Mouse (Mus musculus) embryonic facial prominence, embryonic 12.5 days (tissue): ENCODE measurements around the gene Srgap2. TPM values are rescaled to one million over a fixed set of nuclear protein-coding genes. Genes with fewer than 3 reads are reported as not detected.
"Not testable (repeated sequence)": the region's sequence is repeated elsewhere in the genome, so short reads cannot be mapped to it uniquely, and the experiment has no call there.

Experiments used
- ATAC-seq: fragments of 200-750 bp; cut with Nextera tagmentation; 2 replicates; pipeline ENCODE4 v1.8.0; 2017; ENCODE audit not compliant: insufficient number of reproducible peaks, insufficient read depth, low FRiP score, low TSS enrichment
- H3K27ac ChIP-seq: fragments of 300-500 bp; sonication (generic); 2 replicates; pipeline ENCODE4 v1.5.1; 2016; ENCODE audit warnings: mild to moderate bottlenecking
- H3K27me3 ChIP-seq: fragments of 300-500 bp; sonication (generic); 2 replicates; pipeline ENCODE4 v1.6.1; 2016; ENCODE audit warnings: mild to moderate bottlenecking, moderate library complexity
- H3K36me3 ChIP-seq: fragments of 300-500 bp; sonication (generic); 2 replicates; pipeline ENCODE4 v1.6.1; 2016; ENCODE audit warnings: mild to moderate bottlenecking
- H3K4me1 ChIP-seq: fragments of 300-500 bp; sonication (generic); 2 replicates; pipeline ENCODE4 v1.6.1; 2016
- H3K4me2 ChIP-seq: fragments of 300-500 bp; sonication (generic); replicated peaks from 2 replicates; pipeline ENCODE4 v1.6.1; 2016; ENCODE audit warnings: mild to moderate bottlenecking, moderate library complexity
- H3K4me3 ChIP-seq: fragments of 300-500 bp; sonication (generic); 2 replicates; pipeline ENCODE4 v1.5.1; 2016; ENCODE audit warnings: mild to moderate bottlenecking
- H3K9ac ChIP-seq: fragments of 300-500 bp; sonication (generic); 2 replicates; pipeline ENCODE4 v1.6.1; 2016; ENCODE audit warnings: mild to moderate bottlenecking, moderate library complexity
- H3K9me3 ChIP-seq: fragments of 300-500 bp; sonication (generic); 2 replicates; pipeline ENCODE4 v1.6.1; 2016; ENCODE audit warnings: mild to moderate bottlenecking, moderate library complexity
- WGBS: fragments of 180-500 bp; shearing (Covaris S2); methylation state at CpG from one replicate; pipeline ENCODE4 v1.1.7; 2016; 5-methylcytosine and 5-hydroxymethylcytosine counted together
- polyA plus RNA-seq: library from polyadenylated mRNA; unstranded; fragments of >200 nt; fragmentation: Nextera tagmentation; extraction: Ambion mirVana; gene quantifications from 2 replicates; pipeline ENCODE4 v1.2.1, GENCODE M21; 2016

Gene Srgap2
- polyA plus RNA-seq, 1 experiment from 2014 or later, result 18.3 TPM

- no peaks in the 10 kb centered on the region for H3K4me1 ChIP-seq
- WGBS, result 61% methylated on average over 1 of the region's 1 CpGs
Observed at GRCm38 (mm10) chr1:131346916-131347555, 180.1 kb downstream of the Srgap2 start.

GRCm38 (mm10) chr1:131345422-131346419 lies 181.4 kb downstream of the Srgap2 start:
- WGBS, result 81% methylated on average over 5 of the region's 5 CpGs
- no peak for ATAC-seq
- H3K36me3 ChIP-seq, result peaks cover 35% of the 10 kb centered on the region

More at GRCm38 (mm10) chr1:131346916-131347555, 180.1 kb downstream of the Srgap2 start:
- Histone ChIP-seq H3K27me3 (no peaks in the 10 kb centered on the region), H3K27ac (no peak overlapping the region), H3K36me3 (peaks cover 38% of the 10 kb centered on the region), H3K4me3 (no peak overlapping the region), H3K9me3 (no peaks in the 10 kb centered on the region), H3K9ac (no peak overlapping the region), H3K4me2 (no peak overlapping the region)
- ATAC-seq, result no peak

DNA sequence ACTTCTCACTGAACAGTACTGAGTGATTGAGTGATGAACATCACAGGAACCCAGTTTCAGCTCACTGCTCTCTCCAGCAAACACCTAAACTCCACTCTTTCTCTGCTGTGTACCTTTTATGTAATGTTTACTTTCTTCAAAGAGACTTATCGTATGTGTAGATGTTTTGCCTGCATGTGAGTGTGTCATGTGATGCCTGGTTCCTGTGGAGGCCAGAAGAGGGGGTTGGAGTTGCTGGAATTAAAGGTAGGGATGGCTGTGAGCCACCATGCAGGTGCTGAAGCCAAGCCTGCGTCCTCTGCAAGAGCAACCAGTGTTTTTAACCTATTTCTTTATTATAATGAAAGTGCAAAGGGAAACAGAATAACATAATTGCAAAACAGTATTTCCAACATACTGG lies 182.5 kb downstream of the Srgap2 start:
- no peak for ATAC-seq
- peaks cover 35% of the 10 kb centered on the region for H3K36me3 ChIP-seq
- H3K27me3 ChIP-seq, result no peaks in the 10 kb centered on the region
- no peak overlapping the region for H3K27ac ChIP-seq
- H3K4me1 ChIP-seq, result no peaks in the 10 kb centered on the region
- 76% methylated on average over 2 of the region's 2 CpGs for WGBS
- no peak overlapping the region for H3K9ac ChIP-seq
- H3K4me2 ChIP-seq, result no peak overlapping the region
- no peaks in the 10 kb centered on the region for H3K9me3 ChIP-seq
- H3K4me3 ChIP-seq, result no peak overlapping the region

More at GRCm38 (mm10) chr1:131345422-131346419, 181.4 kb downstream of the Srgap2 start:
- no peak overlapping the region for H3K9ac ChIP-seq
- H3K4me1 ChIP-seq, result no peaks in the 10 kb centered on the region
- no peak overlapping the region for H3K4me3 ChIP-seq
- H3K9me3 ChIP-seq, result no peaks in the 10 kb centered on the region
- H3K4me2 ChIP-seq, result no peak overlapping the region
- no peaks in the 10 kb centered on the region for H3K27me3 ChIP-seq
- no peak overlapping the region for H3K27ac ChIP-seq

DNA sequence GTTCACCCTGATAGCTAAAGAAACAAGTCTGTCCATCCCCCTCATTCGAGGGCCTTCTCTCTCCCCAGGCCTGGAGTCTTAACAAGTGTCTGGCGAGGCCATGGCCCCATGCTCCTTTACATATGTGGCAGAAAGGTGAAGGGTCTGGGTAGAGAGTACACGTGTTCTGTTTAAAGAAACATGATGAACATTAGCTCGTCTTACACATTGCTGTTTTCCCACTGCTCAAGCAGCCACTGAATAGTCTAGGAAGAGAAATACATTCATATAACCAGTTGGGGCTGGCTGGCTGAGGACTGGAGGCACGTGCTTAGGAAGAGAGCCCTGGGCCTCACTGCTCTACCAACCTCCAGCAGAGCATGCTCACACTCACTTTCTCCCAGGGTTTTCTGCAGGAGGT lies 191.1 kb downstream of the Srgap2 start:
- Histone ChIP-seq H3K4me2 (no peak overlapping the region), H3K36me3 (0 out of 2 replicates have a peak, but pooled peaks cover 11% of the 10 kb centered on the region), H3K4me3 (no peak overlapping the region), H3K9me3 (no peaks in the 10 kb centered on the region), H3K4me1 (no peaks in the 10 kb centered on the region; the same call in 1 of the 2 replicates), H3K27me3 (no peaks in the 10 kb centered on the region), H3K9ac (no peak overlapping the region), H3K27ac (peak overlapping the region; percentile 41; the same call in 1 of the 2 replicates)
- 67% methylated on average over 5 of the region's 5 CpGs for WGBS
- peak; percentile 56; the same call in 1 of the 2 replicates for ATAC-seq

- Histone ChIP-seq H3K9me3 (no peaks in the 10 kb centered on the region), H3K36me3 (0 out of 2 replicates have a peak, but pooled peaks cover 11% of the 10 kb centered on the region), H3K4me1 (no peaks in the 10 kb centered on the region; the same call in 1 of the 2 replicates), H3K27me3 (no peaks in the 10 kb centered on the region), H3K4me2 (no peak overlapping the region), H3K9ac (no peak overlapping the region), H3K4me3 (no peak overlapping the region), H3K27ac (peak overlapping the region; percentile 41; the same call in 1 of the 2 replicates)
- ATAC-seq, result 0 out of 2 replicates have a peak, but pooled peaks have one; percentile 60
- 52% methylated on average over 3 of the region's 3 CpGs for WGBS
Observed at GRCm38 (mm10) chr1:131335604-131336003, 191.5 kb downstream of the Srgap2 start.

DNA sequence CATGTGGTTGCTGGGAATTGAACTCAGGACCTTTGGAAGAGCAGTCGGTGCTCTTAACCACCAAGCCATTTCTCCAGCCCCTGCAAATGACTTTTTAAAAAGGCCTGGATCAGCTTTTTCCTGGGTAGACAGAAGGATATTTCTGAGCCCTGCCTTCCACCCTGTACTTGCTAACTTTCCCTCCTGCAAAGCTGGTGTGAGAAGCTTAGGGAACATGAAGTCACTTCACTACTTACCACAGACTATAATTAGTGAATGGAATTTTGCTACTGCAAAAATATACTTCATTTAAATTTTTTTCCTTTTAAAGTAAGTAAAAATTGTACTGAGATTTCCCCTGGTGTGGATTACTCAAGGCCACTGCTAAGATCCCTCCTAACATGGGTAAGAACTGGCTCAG lies 196.0 kb downstream of the Srgap2 start:
- no peak overlapping the region for H3K9ac ChIP-seq
- no peaks in the 10 kb centered on the region; the same call in 1 of the 2 replicates for H3K4me1 ChIP-seq
- WGBS, result 87% methylated on average over 1 of the region's 1 CpGs
- H3K27ac ChIP-seq, result no peak overlapping the region
- no peaks in the 10 kb centered on the region for H3K27me3 ChIP-seq
- H3K9me3 ChIP-seq, result no peaks in the 10 kb centered on the region
- no peak overlapping the region for H3K4me3 ChIP-seq
- ATAC-seq, result no peak
- no peak overlapping the region for H3K4me2 ChIP-seq
- H3K36me3 ChIP-seq, result peaks cover 18% of the 10 kb centered on the region

- H3K27ac ChIP-seq, H3K9ac ChIP-seq, H3K4me3 ChIP-seq, H3K4me2 ChIP-seq, H3K9me3 ChIP-seq, H3K4me1 ChIP-seq, ATAC-seq, H3K27me3 ChIP-seq: not testable (repeated sequence)
- H3K36me3 ChIP-seq, result peaks cover 17% of the 10 kb centered on the region
- 96% methylated on average over 1 of the region's 1 CpGs for WGBS
Observed at GRCm38 (mm10) chr1:131329093-131329492, 198.1 kb downstream of the Srgap2 start.

DNA sequence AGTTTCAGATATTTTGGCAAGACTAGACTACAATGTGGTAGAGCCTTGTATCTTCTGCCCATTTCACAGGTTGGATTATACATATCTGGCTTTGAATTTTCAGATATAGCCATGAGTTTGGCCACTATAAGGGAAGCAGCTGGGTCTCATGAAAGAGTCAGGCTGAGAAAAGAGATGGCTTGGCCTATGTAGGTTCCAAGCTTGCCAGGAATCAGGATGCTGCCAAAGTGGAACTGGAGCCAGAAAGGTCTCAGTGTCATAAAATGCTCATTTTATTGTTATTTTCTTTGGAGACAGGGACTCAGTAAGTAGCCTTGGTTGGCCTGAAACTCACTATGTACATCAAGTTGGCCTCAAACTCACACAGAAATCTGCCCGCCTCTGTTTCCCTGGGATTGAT lies 200.0 kb downstream of the Srgap2 start:
- WGBS, result 85% methylated on average over 1 of the region's 1 CpGs
- no peak overlapping the region for H3K4me3 ChIP-seq

DNA sequence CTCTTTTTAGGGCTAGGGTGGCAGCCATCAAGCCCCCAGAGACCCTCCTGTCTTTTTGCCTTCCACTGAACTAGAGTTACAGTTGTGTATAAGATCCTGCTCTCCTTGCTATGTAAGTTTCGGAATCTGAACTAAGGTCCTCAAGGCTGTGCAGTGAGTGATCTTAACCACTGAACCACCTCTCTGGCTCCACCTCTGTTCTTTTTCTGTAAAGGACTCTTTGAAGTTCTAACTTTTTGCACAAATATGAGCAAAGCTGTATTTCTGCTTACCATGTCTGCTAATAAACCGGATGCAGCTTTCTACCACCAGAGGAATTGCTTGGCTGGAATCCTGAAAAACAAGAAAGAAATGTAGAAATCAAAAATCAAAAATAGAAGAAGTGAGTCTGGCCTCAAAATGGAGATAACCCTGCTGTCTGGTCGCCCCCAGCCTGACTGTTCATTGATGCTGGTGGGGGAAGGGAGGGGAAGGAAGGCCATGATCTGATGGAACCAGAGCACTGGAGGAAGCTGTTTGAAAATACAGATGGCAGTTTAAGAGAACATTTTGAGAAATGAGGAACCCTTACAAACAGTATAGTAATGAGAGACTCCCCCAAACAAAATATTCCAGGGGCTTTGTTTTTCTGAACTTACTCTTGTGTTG lies 202.2 kb downstream of the Srgap2 start:
- ATAC-seq, result no peak
- 92% methylated on average over 3 of the region's 3 CpGs for WGBS
- Histone ChIP-seq H3K9ac (no peak overlapping the region), H3K27me3 (no peaks in the 10 kb centered on the region), H3K4me3 (no peak overlapping the region), H3K9me3 (no peaks in the 10 kb centered on the region), H3K27ac (no peak overlapping the region), H3K4me2 (no peak overlapping the region), H3K36me3 (peaks cover 10% of the 10 kb centered on the region), H3K4me1 (no peaks in the 10 kb centered on the region)

More for the DNA sequence above, 200.0 kb downstream of the Srgap2 start:
- H3K4me1 ChIP-seq, result no peaks in the 10 kb centered on the region
- no peaks in the 10 kb centered on the region for H3K9me3 ChIP-seq
- ATAC-seq, result no peak
- H3K27ac ChIP-seq, result no peak overlapping the region
- H3K4me2 ChIP-seq, result no peak overlapping the region
- H3K27me3 ChIP-seq, result no peaks in the 10 kb centered on the region
- no peak overlapping the region for H3K9ac ChIP-seq
- peaks cover 10% of the 10 kb centered on the region for H3K36me3 ChIP-seq

GRCm38 (mm10) chr1:131319598-131320330 lies 207.4 kb downstream of the Srgap2 start:
- Histone ChIP-seq H3K4me3 (no peak overlapping the region), H3K27me3 (no peaks in the 10 kb centered on the region), H3K9me3 (no peaks in the 10 kb centered on the region), H3K4me1 (no peaks in the 10 kb centered on the region), H3K36me3 (peaks cover 36% of the 10 kb centered on the region), H3K9ac (no peak overlapping the region), H3K4me2 (no peak overlapping the region), H3K27ac (no peak overlapping the region)
- WGBS, result 90% methylated on average over 3 of the region's 3 CpGs
- ATAC-seq, result no peak

- peaks cover 43% of the 10 kb centered on the region for H3K36me3 ChIP-seq
Observed at GRCm38 (mm10) chr1:131318397-131318796, 208.8 kb downstream of the Srgap2 start.

More at GRCm38 (mm10) chr1:131318397-131318796, 208.8 kb downstream of the Srgap2 start:
- Histone ChIP-seq H3K4me3 (no peak overlapping the region), H3K4me1 (no peaks in the 10 kb centered on the region), H3K27ac (no peak overlapping the region), H3K9ac (no peak overlapping the region), H3K9me3 (no peaks in the 10 kb centered on the region), H3K4me2 (no peak overlapping the region), H3K27me3 (no peaks in the 10 kb centered on the region)
- no peak for ATAC-seq
- 91% methylated on average over 2 of the region's 2 CpGs for WGBS
